Mouse (Mus musculus) hindbrain, embryonic 11.5 days (tissue): ENCODE data around the gene Gm11564. TPM values are rescaled to one million over a fixed set of nuclear protein-coding genes. Genes with fewer than 3 reads are reported as not detected.
"Not testable (repeated sequence)": the region's sequence is repeated elsewhere in the genome, so short reads cannot be mapped to it uniquely, and the experiment has no call there.

Experiments
- ATAC-seq: fragments of 200-750 bp; cut with Nextera tagmentation; 2 replicates; pipeline ENCODE4 v1.8.0; 2017; ENCODE audit warnings: mild to moderate bottlenecking, moderate TSS enrichment, moderate library complexity; ENCODE audit not compliant: low FRiP score
- DNase-seq: peaks from one replicate; pipeline ENCODE4 v3.0.0-alpha.2; 2015; ENCODE audit warnings: low spot score
- H3K27ac ChIP-seq: fragments of 300-500 bp; sonication (generic); 2 replicates; pipeline ENCODE4 v1.5.1; 2014; ENCODE audit warnings: mild to moderate bottlenecking, low read depth, low read length
- H3K27me3 ChIP-seq: fragments of 300-500 bp; sonication (generic); 2 replicates; pipeline ENCODE4 v1.6.1; 2014; ENCODE audit warnings: mild to moderate bottlenecking, low read length, moderate library complexity, mixed read lengths; ENCODE audit not compliant: control insufficient read depth, insufficient read depth
- H3K36me3 ChIP-seq: fragments of 300-500 bp; sonication (generic); 2 replicates; pipeline ENCODE4 v1.6.1; 2014; ENCODE audit warnings: mild to moderate bottlenecking, low read length, moderate library complexity, mixed read lengths; ENCODE audit not compliant: control insufficient read depth, insufficient read depth
- H3K4me1 ChIP-seq: fragments of 300-500 bp; sonication (generic); replicated peaks from 2 replicates; pipeline ENCODE4 v1.6.1; 2014; ENCODE audit warnings: low read length, mixed read lengths; ENCODE audit not compliant: control insufficient read depth, insufficient read depth
- H3K4me2 ChIP-seq: fragments of 300-500 bp; sonication (generic); replicated peaks from 2 replicates; pipeline ENCODE4 v1.6.1; 2014; ENCODE audit warnings: mild to moderate bottlenecking, low read depth, low read length
- H3K4me3 ChIP-seq: fragments of 300-500 bp; sonication (generic); 2 replicates; pipeline ENCODE4 v1.5.1; 2014; ENCODE audit warnings: low read depth, low read length
- H3K9ac ChIP-seq: fragments of 300-500 bp; sonication (generic); 2 replicates; pipeline ENCODE4 v1.6.1; 2014; ENCODE audit warnings: low read depth, low read length
- H3K9me3 ChIP-seq: fragments of 300-500 bp; sonication (generic); 2 replicates; pipeline ENCODE4 v1.6.1; 2016; ENCODE audit warnings: low read length; ENCODE audit not compliant: control insufficient read depth
- WGBS: fragments of 180-500 bp; shearing (Covaris S2); extraction: QIAGEN DNeasy Blood & Tissue Kit; methylation state at CpG from one replicate; pipeline ENCODE4 v1.1.7; 2014; 5-methylcytosine and 5-hydroxymethylcytosine counted together
- polyA plus RNA-seq: library from polyadenylated mRNA; unstranded; fragments of >200 nt; fragmentation: Nextera tagmentation; extraction: Ambion mirVana; gene quantifications from 2 replicates; pipeline ENCODE4 v1.2.1, GENCODE M21; 2014

The Gm11564 gene
- polyA plus RNA-seq, 1 experiment from 2014 or later: not detected

DNA sequence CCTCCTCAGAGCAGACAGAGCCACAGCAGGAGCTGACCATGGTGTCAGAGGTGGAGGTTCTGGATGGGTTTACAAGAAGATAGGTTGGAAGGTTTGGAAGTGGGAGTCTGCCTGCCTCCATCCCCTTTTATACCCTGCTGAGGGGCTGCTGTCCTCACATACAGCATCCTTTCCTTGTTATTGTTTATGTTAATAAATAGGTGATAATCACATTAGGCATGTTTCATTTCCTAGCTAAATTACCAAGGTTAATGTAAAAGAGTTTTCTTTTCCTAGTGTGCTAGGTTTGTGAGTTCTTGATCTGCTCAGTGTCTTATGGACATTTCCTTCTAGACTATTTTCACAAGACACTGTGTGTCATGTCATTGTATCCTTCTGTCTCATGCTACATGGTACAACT lies 5.7 kb downstream of the Gm11564 start, which contains the start of gene Krtap4-13:
Gene Krtap4-13, minus strand, starts transcription at position 101 of the 400 bp plus-strand sequence.
- H3K4me2 ChIP-seq, H3K4me1 ChIP-seq, H3K9ac ChIP-seq, H3K9me3 ChIP-seq, H3K27me3 ChIP-seq, H3K27ac ChIP-seq, H3K4me3 ChIP-seq, H3K36me3 ChIP-seq, ATAC-seq, DNase-seq: not testable (repeated sequence)

DNA sequence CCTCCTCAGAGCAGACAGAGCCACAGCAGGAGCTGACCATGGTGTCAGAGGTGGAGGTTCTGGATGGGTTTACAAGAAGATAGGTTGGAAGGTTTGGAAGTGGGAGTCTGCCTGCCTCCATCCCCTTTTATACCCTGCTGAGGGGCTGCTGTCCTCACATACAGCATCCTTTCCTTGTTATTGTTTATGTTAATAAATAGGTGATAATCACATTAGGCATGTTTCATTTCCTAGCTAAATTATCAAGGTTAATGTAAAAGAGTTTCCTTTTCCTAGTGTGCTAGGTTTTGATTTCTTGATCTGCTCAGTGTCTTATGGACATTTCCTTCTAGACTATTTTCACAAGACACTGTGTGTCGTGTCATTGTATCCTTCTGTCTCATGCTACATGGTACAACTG lies 11.1 kb downstream of the Gm11564 start, which contains the start of gene Gm11554:
Gene Gm11554, minus strand, starts transcription at position 101 of the 400 bp plus-strand sequence.
- not testable (repeated sequence) for ATAC-seq, H3K4me3 ChIP-seq, H3K4me2 ChIP-seq, H3K36me3 ChIP-seq, H3K27me3 ChIP-seq, H3K4me1 ChIP-seq, H3K9ac ChIP-seq, H3K27ac ChIP-seq, H3K9me3 ChIP-seq, DNase-seq
- no CpG with 5 or more reads among the region's 1 CpGs for WGBS

DNA sequence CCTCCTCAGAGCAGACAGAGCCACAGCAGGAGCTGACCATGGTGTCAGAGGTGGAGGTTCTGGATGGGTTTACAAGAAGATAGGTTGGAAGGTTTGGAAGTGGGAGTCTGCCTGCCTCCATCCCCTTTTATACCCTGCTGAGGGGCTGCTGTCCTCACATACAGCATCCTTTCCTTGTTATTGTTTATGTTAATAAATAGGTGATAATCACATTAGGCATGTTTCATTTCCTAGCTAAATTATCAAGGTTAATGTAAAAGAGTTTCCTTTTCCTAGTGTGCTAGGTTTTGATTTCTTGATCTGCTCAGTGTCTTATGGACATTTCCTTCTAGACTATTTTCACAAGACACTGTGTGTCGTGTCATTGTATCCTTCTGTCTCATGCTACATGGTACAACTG lies 16.6 kb downstream of the Gm11564 start, which contains the start of gene Gm11569:
Gene Gm11569, minus strand, starts transcription at position 101 of the 400 bp plus-strand sequence.
- not testable (repeated sequence) for H3K4me3 ChIP-seq, H3K36me3 ChIP-seq, H3K4me1 ChIP-seq, H3K27me3 ChIP-seq, H3K9me3 ChIP-seq, H3K4me2 ChIP-seq, H3K27ac ChIP-seq, H3K9ac ChIP-seq, DNase-seq, ATAC-seq
- no CpG with 5 or more reads among the region's 1 CpGs for whole genome bisulfite sequencing

DNA sequence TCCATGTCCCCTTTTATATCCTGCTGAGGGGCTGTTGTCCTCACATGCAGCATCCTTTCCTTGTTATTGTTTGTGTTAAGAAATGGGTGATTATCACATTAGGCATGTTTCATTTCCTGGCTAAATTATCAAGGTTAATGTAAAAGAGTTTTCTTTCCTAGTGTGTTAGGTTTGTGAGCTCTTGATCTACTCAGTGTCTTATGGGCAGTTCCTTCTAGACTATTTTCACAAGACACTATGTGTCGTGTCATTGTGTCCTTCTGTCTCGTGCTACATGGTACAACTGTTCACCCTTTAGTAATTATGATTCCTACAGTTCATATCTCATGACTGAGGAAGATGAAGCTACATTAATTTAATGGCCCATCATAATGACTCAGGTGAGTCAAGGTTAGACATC lies 22.1 kb downstream of the Gm11564 start, which contains the start of gene Gm11596:
Gene Gm11596, minus strand, starts transcription at position 101 of the 400 bp plus-strand sequence.
- no peak for ATAC-seq
- H3K9ac ChIP-seq: no peak within 1 kb of the TSS
- no peak for DNase-seq
- H3K27ac ChIP-seq: no peak within 1 kb of the TSS
- no peaks in the 10 kb centered on the region for H3K4me1 ChIP-seq
- H3K4me2 ChIP-seq: no peak within 1 kb of the TSS
- no peaks in the 10 kb centered on the region for H3K9me3 ChIP-seq
- no peak within 1 kb of the TSS for H3K4me3 ChIP-seq
- WGBS: 80% methylated on average over 2 of the region's 2 CpGs
- H3K27me3 ChIP-seq: no peaks in the 10 kb centered on the region
- no peaks in the 10 kb centered on the region for H3K36me3 ChIP-seq

DNA sequence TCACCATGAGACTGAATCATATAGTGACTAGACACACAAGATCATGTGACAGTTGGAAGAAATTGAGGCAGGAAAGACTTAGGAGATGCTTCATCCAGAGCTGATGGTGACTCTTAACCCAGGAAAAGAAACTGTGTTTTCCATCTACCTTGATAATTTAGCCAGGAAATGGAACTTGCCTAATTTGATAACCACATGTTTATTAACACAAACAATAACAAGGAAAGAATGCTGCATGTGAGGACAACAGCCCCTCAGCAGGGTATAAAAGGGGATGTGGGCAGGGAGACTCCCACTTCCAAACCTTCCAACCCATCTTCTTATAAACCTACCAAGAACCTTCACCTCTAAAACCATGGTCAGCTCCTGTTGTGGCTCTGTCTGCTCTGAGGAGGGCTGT lies 30.6 kb downstream of the Gm11564 start, which contains the start of gene Krtap4-9:
Gene Krtap4-9, plus strand, starts transcription at position 301 of the 400 bp plus-strand sequence.
- not testable (repeated sequence) for H3K27ac ChIP-seq, H3K4me1 ChIP-seq, H3K36me3 ChIP-seq, H3K4me3 ChIP-seq, H3K9me3 ChIP-seq, ATAC-seq, H3K4me2 ChIP-seq, H3K9ac ChIP-seq, H3K27me3 ChIP-seq, DNase-seq

GRCm38 (mm10) chr11:99780604-99781003 lies 34.9 kb downstream of the Gm11564 start, which contains the start of gene Krtap4-8:
Gene Krtap4-8 (minus strand): TSS chr11:99780704.
- Histone ChIP-seq H3K4me3 (no peak within 1 kb of the TSS), H3K9me3 (no peaks in the 10 kb centered on the region), H3K27me3 (no peaks in the 10 kb centered on the region), H3K4me1 (no peaks in the 10 kb centered on the region), H3K36me3 (no peaks in the 10 kb centered on the region), H3K9ac (no peak within 1 kb of the TSS), H3K4me2 (no peak within 1 kb of the TSS), H3K27ac (no peak within 1 kb of the TSS)
- ATAC-seq (no peak), DNase-seq (no peak)
- 98% methylated on average over 2 of the region's 2 CpGs for WGBS

DNA sequence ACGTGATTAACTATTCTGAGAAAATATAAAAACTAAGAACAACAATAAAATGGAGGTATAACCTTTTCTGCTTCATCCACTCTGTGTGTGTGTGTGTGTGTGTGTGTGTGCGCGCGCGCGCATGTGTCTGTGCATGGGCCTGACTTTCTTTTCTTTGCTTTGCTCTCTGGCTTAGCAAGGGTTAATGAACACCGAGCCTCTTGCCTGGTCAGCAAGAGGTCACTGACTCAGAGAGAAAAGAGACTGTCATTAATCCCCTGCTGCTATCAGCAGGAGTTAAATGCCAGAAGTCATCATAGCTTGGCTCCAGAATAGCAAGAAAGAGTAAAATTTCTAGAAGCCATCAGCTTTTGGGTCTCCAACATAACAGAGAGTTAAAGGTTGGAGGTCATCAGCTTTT lies 37.1 kb downstream of the Gm11564 start:
- Histone ChIP-seq H3K9ac (no peak overlapping the region), H3K9me3 (no peaks in the 10 kb centered on the region), H3K4me1 (no peaks in the 10 kb centered on the region), H3K4me2 (no peak overlapping the region), H3K4me3 (no peak overlapping the region), H3K36me3 (no peaks in the 10 kb centered on the region), H3K27ac (no peak overlapping the region), H3K27me3 (no peaks in the 10 kb centered on the region)
- DNase-seq: peak; percentile 6
- WGBS: 46% methylated on average over 7 of the region's 7 CpGs
- ATAC-seq: no peak

- H3K27ac ChIP-seq, ATAC-seq, H3K4me2 ChIP-seq, DNase-seq, H3K9ac ChIP-seq, H3K4me3 ChIP-seq, H3K27me3 ChIP-seq, H3K9me3 ChIP-seq, H3K4me1 ChIP-seq, H3K36me3 ChIP-seq: not testable (repeated sequence)
Measured at GRCm38 (mm10) chr11:99772813-99773212, 42.7 kb downstream of the Gm11564 start, which contains the start of gene Gm11595. Gene Gm11595 (minus strand): TSS chr11:99772913.

- Histone ChIP-seq H3K9ac (no peak overlapping the region), H3K27ac (no peak overlapping the region), H3K4me2 (no peak overlapping the region), H3K4me3 (no peak overlapping the region), H3K4me1 (no peaks in the 10 kb centered on the region), H3K9me3 (no peaks in the 10 kb centered on the region), H3K36me3 (no peaks in the 10 kb centered on the region), H3K27me3 (no peaks in the 10 kb centered on the region)
- no peak for DNase-seq
- no peak for ATAC-seq
- 77% methylated on average over 2 of the region's 2 CpGs for WGBS
Measured at GRCm38 (mm10) chr11:99768410-99768809, 47.1 kb downstream of the Gm11564 start.
